Mouse (Mus musculus) heart, postnatal 4 days (tissue): ENCODE measurements around the gene 1700020A23Rik. TPM values are rescaled to one million over a fixed set of nuclear protein-coding genes. Genes with fewer than 3 reads are reported as not detected.

Experiments used
- DNase-seq: peaks from one replicate; pipeline ENCODE4 v3.0.0; 2021
- total RNA-seq, 2 experiments: library from RNA; stranded (reverse); gene quantifications; 2 replicates each; pipeline ENCODE4 v1.2.3; 2021

Gene 1700020A23Rik
- total RNA-seq, 2 experiments from 2014 or later, result not detected

- DNase-seq, result no peak
These were observed 46.1 kb downstream of the 1700020A23Rik start for GRCm38 (mm10) chr2:130451086-130451726.

DNA sequence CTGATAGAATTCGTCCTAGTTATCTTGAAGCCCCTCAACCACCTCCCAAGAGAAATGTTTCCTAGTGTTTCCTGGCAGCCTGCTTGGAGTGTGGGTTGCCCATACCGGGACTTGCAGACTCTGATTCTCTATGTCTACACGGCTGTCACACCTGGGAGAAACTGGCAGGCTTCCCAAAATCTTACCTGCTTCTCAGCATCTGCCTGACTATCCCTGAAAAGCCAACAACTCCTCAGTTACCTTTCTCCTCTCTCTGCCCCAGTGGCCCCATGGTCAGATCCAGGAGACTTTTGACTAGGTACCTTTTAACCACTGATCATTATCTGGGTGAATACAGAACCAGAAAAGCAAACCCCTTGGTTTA lies 46.6 kb downstream of the 1700020A23Rik start:
- DNase-seq, result no peak

DNA sequence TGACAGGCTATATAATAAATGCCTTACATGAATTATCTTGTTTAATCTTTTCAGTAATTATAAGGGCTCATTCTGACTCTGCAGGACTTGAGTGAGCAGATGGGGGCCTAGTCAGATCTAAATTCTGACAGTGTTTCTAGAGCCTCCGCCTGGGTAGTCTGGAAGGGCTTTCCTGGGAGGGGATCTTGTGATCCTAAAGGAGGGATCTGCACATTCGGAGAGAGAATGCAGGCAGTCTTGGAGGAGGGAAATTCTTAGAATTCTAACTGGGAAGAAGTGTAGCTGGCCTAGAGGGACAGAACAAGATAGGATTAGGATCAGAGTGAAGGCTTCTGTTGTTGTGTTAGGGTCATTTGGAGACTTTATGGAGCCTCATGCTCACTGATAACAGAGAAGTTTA lies 47.2 kb downstream of the 1700020A23Rik start:
- DNase-seq, result no peak

DNA sequence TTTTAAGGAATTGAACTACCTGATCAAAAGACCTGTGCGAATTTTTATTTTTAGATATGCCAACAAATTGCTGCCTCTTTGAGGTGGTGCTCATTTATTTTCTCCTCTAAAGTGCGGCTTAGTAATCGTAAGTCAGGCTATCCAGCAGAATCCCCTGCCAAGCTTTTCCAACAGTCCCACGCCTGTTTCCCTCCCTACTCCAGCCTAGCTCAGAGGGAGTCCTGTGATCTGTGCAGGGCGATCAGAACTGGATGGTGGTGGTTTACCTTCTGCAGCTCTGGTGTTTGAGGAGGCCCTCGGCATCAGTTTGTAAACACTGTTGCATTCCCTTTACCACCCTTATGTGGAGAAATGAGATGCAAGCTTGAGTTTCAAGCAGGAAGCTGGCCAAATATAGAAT lies 48.4 kb downstream of the 1700020A23Rik start:
- no peak for DNase-seq

DNA sequence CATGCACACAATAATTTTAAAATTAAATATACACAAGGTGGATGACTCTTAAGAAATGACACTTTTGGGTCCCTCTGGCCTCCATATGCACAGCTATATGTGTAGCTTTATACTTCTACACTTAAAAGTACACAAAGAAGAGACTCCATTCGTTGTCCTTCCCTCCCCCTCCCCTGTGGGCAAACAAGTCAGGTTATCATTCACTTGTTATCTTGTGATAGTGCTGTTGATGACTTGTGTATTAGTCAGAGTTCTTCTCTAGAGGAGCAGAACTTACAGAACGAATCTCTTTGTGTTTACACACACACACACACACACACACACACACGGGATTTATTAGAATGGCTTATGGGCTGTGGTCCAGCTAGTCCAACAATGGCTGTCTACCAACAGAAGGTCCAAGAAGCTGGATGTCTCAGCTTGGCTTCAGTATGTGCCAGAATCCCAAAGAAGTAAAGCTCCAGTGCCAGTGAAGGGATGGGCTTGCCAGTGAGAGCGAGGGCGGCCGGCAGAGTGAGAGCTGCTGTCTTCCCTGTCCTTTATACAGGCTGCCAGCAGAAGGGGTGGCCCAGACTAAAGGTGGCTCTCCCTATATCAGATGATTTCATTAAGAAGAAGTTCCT lies 49.8 kb downstream of the 1700020A23Rik start:
- no peak for DNase-seq

Other genes starting within 250 kb of the 1700020A23Rik start
- gene Snrpb, start 225.9 kb upstream of the 1700020A23Rik start, total RNA-seq, result 100 to 1,000 TPM; 221 to 229 TPM
- not detected for gene Tmc2, start 210.1 kb upstream of the 1700020A23Rik start, total RNA-seq
- 10 to 100 TPM; 61.6 to 65.9 TPM for gene Nop56, start 130.8 kb upstream of the 1700020A23Rik start, total RNA-seq
- gene Idh3b, start 120.7 kb upstream of the 1700020A23Rik start, total RNA-seq, result 100 to 1,000 TPM; 439 to 476 TPM
- 1 to 10 TPM; 1.1 to 1.5 TPM for gene Ebf4, start 110.1 kb upstream of the 1700020A23Rik start, total RNA-seq
- 10 to 100 TPM in 1 of 2 experiments, 1 to 10 TPM in 1; 9.6 to 10.9 TPM for gene Cpxm1, start 7.7 kb upstream of the 1700020A23Rik start, total RNA-seq
- gene Gm28372, start within 50 bp of the 1700020A23Rik start, total RNA-seq, result not detected
- not detected for gene Tmem239, start 1.2 kb downstream of the 1700020A23Rik start, total RNA-seq
- gene Vps16, start 19.1 kb downstream of the 1700020A23Rik start, total RNA-seq, result 10 to 100 TPM; 39.0 to 45.3 TPM
- gene Pced1a, start 19.4 kb downstream of the 1700020A23Rik start, total RNA-seq, result 1 to 10 TPM; 5.6 to 6.2 TPM
- 10 to 100 TPM; 78.9 to 86.4 TPM for gene Ptpra, start 45.0 kb downstream of the 1700020A23Rik start, total RNA-seq
- 10 to 100 TPM; 78.0 to 86.6 TPM for gene Mrps26, start 158.5 kb downstream of the 1700020A23Rik start, total RNA-seq
- gene Oxt, start 170.9 kb downstream of the 1700020A23Rik start, total RNA-seq, result not detected
- gene Avp, start 177.3 kb downstream of the 1700020A23Rik start, total RNA-seq, result 1 to 10 TPM in 1 of 2 experiments, under 1 TPM in 1; 0.83 to 1.5 TPM
- gene Fastkd5, start 224.8 kb downstream of the 1700020A23Rik start, total RNA-seq, result 1 to 10 TPM; 8.1 to 9.2 TPM
- gene Ubox5, start 224.8 kb downstream of the 1700020A23Rik start, total RNA-seq, result 1 to 10 TPM; 5.5 TPM
- 1 to 10 TPM; 4.3 to 5.0 TPM for gene Lzts3, start 237.5 kb downstream of the 1700020A23Rik start, total RNA-seq